Mouse (Mus musculus): ENCODE data around the gene Phf20. TPM values are rescaled to one million over a fixed set of nuclear protein-coding genes. Genes with fewer than 3 reads are reported as not detected.

The Phf20 gene
- polyA plus RNA-seq, 1 experiment from 2014 or later, result 88.3 TPM

DNA sequence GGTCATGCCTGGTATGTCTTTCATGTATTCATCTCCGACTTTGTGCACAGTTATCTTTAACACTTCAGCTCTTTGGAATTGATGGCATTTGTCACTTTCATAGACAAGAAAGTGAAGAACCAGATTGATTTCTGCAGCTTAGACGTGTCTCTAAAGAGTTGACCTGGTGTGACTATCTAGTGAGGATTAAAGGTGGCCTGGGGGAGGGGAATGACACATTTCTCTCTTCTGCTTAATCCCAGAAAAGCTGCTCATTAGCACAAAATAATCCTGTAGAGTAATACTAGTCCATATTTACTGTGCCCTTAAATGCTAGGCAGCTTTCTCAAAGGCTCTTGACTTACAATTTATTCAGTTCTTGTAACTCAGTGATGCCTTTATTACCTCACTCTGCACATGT lies 88.9 kb downstream of the Phf20 start:
- Histone ChIP-seq H3K4me2 (ENCODE audit: low read depth, low read length) (no peak overlapping the region), H3K27me3 (ENCODE audit: control insufficient read depth, insufficient read depth, low read length) (no peaks in the 10 kb centered on the region), H3K9ac (replicated peaks; ENCODE audit: low read length) (no peak overlapping the region), H3K4me1 (ENCODE audit: control insufficient read depth, insufficient read depth, low read length) (no peaks in the 10 kb centered on the region), H3K4me3 (ENCODE audit: low read depth, low read length) (no peak overlapping the region), H3K9me3 (replicated peaks; ENCODE audit: control insufficient read depth, low read length) (no peaks in the 10 kb centered on the region), H3K27ac (replicated peaks; ENCODE audit: low read depth, low read length) (no peak overlapping the region), H3K36me3 (replicated peaks; ENCODE audit: control insufficient read depth, insufficient read depth, low read depth, low read length) (no peaks in the 10 kb centered on the region; the same call in 1 of the 2 replicates)
- DNase-seq (ENCODE audit: low spot score) (no peak), ATAC-seq (replicated peaks; ENCODE audit: insufficient number of reproducible peaks, low FRiP score, low TSS enrichment, low read depth) (no peak)
- WGBS, result 76% methylated on average over 2 of the region's 2 CpGs

DNA sequence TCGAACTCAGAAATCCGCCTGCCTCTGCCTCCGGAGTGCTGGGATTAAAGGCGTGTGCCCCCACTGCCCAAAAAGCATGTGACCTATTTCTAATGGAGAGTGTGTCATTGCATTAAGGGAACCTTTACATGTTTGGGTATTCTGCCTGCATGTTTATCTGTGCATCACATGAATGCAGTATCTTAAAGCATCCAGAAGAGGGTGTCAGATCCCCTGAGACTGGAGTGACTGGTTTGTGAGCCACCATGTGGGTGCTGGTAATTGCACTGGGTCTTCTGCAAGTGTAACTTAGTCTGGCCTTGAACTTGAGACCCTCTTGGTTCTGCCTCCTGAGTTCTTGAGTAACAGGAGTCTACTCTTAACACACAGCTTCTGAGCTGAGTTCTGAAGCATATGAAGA lies 90.5 kb downstream of the Phf20 start:
- ATAC-seq (replicated peaks; ENCODE audit: insufficient number of reproducible peaks, low FRiP score, low TSS enrichment, low read depth), result no peak
- H3K36me3 ChIP-seq (replicated peaks; ENCODE audit: control insufficient read depth, insufficient read depth, low read depth, low read length), result no peaks in the 10 kb centered on the region; the same call in 1 of the 2 replicates

DNA sequence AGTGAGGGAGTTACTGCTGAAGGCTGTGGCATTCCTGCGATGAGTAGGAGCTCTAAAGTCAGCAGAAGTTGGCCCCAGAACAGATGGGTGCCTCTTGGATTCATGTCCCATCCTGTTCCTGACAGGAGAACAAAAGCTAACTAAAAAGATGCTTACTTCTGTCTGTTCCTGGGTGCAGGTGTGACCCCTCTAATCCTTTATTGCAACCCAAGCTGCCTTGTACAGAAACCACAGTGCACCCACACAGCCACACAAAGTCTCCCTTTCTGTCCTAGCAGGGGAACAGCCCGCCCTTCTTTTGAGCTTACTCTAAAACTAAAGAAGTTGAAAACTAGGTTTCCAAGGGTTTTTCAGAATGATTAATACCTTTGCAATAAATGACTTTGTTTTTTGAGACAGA lies 92.0 kb downstream of the Phf20 start:
- no peak overlapping the region for H3K27ac ChIP-seq (replicated peaks; ENCODE audit: low read depth, low read length)
- no peak for ATAC-seq (replicated peaks; ENCODE audit: insufficient number of reproducible peaks, low FRiP score, low TSS enrichment, low read depth)
- H3K9me3 ChIP-seq (replicated peaks; ENCODE audit: control insufficient read depth, low read length), result no peaks in the 10 kb centered on the region
- H3K4me2 ChIP-seq (ENCODE audit: low read depth, low read length), result no peak overlapping the region
- H3K36me3 ChIP-seq (replicated peaks; ENCODE audit: control insufficient read depth, insufficient read depth, low read depth, low read length), result no peaks in the 10 kb centered on the region; the same call in 1 of the 2 replicates
- no peaks in the 10 kb centered on the region for H3K27me3 ChIP-seq (ENCODE audit: control insufficient read depth, insufficient read depth, low read length)
- H3K4me1 ChIP-seq (ENCODE audit: control insufficient read depth, insufficient read depth, low read length), result no peaks in the 10 kb centered on the region
- 88% methylated on average over 2 of the region's 2 CpGs for WGBS
- no peak overlapping the region for H3K9ac ChIP-seq (replicated peaks; ENCODE audit: low read length)
- DNase-seq (ENCODE audit: low spot score), result no peak
- no peak overlapping the region for H3K4me3 ChIP-seq (ENCODE audit: low read depth, low read length)

More for the DNA sequence above, 90.5 kb downstream of the Phf20 start:
- DNase-seq (ENCODE audit: low spot score), result no peak
- Histone ChIP-seq H3K9ac (replicated peaks; ENCODE audit: low read length) (no peak overlapping the region), H3K4me2 (ENCODE audit: low read depth, low read length) (no peak overlapping the region), H3K27me3 (ENCODE audit: control insufficient read depth, insufficient read depth, low read length) (no peaks in the 10 kb centered on the region), H3K9me3 (replicated peaks; ENCODE audit: control insufficient read depth, low read length) (no peaks in the 10 kb centered on the region), H3K27ac (replicated peaks; ENCODE audit: low read depth, low read length) (no peak overlapping the region), H3K4me3 (ENCODE audit: low read depth, low read length) (no peak overlapping the region), H3K4me1 (ENCODE audit: control insufficient read depth, insufficient read depth, low read length) (no peaks in the 10 kb centered on the region)
- WGBS, result 96% methylated on average over 4 of the region's 4 CpGs

DNA sequence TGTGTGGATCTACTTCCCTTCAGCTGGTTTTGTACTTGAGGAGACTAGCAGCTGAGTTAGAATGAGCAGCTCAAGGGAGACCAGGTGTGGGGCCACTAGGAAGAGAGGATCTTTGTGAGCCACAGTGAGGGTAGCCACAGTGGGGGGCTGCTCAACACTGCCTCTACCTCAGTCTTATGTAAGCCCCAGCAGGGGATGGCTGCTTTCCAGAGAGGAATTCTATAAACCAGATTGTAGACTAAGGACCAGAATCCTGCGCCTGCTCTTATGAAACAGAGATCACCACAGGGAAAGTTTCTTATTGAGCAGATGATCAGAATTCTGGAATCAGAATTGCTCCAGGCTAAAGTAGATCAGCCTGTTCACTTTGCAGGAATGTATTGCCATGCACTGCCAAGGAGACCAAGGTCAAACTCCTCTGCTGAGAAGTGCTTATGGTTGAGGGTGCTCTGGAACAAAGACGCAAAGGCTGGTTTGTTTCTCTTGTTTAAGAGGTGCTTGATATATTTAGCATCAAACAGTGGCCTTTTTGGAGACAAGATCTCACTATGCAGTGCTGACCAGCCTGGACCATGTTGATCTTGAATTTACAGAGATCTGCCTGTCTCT lies 93.4 kb downstream of the Phf20 start:
- no peak for ATAC-seq (replicated peaks; ENCODE audit: insufficient number of reproducible peaks, low FRiP score, low TSS enrichment, low read depth)
- Histone ChIP-seq H3K4me3 (ENCODE audit: low read depth, low read length) (no peak overlapping the region), H3K27ac (replicated peaks; ENCODE audit: low read depth, low read length) (no peak overlapping the region), H3K4me2 (ENCODE audit: low read depth, low read length) (no peak overlapping the region), H3K9me3 (replicated peaks; ENCODE audit: control insufficient read depth, low read length) (no peaks in the 10 kb centered on the region), H3K9ac (replicated peaks; ENCODE audit: low read length) (no peak overlapping the region), H3K27me3 (ENCODE audit: control insufficient read depth, insufficient read depth, low read length) (no peaks in the 10 kb centered on the region), H3K36me3 (replicated peaks; ENCODE audit: control insufficient read depth, insufficient read depth, low read depth, low read length) (no peaks in the 10 kb centered on the region; the same call in 1 of the 2 replicates), H3K4me1 (ENCODE audit: control insufficient read depth, insufficient read depth, low read length) (no peaks in the 10 kb centered on the region)
- no peak for DNase-seq (ENCODE audit: low spot score)
- 95% methylated on average over 2 of the region's 2 CpGs for WGBS

DNA sequence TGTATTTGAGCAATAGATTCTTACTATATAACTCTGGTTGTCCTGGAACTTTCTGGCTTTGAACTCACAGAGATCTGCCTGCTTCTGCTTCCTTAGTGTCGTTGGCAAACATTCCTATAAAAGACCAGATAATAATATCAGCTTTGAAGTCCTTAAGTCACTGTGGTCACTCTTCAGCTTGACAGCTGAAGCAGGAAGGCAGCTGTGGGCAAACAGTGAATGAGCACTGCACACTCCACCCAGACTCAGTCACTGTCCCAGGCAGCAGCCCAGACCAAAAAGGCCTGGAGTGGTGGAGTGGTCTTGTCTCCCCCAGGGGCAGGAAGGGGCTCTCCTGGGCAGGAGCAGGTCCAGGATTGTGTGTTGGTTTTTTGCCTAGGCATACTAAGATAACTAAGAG lies 95.7 kb downstream of the Phf20 start:
- ATAC-seq (replicated peaks; ENCODE audit: insufficient number of reproducible peaks, low FRiP score, low TSS enrichment, low read depth), result no peak
- DNase-seq (ENCODE audit: low spot score), result no peak
- Histone ChIP-seq H3K27me3 (ENCODE audit: control insufficient read depth, insufficient read depth, low read length) (no peaks in the 10 kb centered on the region), H3K4me2 (ENCODE audit: low read depth, low read length) (no peak overlapping the region), H3K27ac (replicated peaks; ENCODE audit: low read depth, low read length) (no peak overlapping the region), H3K9ac (replicated peaks; ENCODE audit: low read length) (no peak overlapping the region), H3K9me3 (replicated peaks; ENCODE audit: control insufficient read depth, low read length) (no peaks in the 10 kb centered on the region), H3K36me3 (replicated peaks; ENCODE audit: control insufficient read depth, insufficient read depth, low read depth, low read length) (no peaks in the 10 kb centered on the region; the same call in 1 of the 2 replicates), H3K4me3 (ENCODE audit: low read depth, low read length) (no peak overlapping the region), H3K4me1 (ENCODE audit: control insufficient read depth, insufficient read depth, low read length) (no peaks in the 10 kb centered on the region)
- 86% methylated on average over 1 of the region's 1 CpGs for WGBS

DNA sequence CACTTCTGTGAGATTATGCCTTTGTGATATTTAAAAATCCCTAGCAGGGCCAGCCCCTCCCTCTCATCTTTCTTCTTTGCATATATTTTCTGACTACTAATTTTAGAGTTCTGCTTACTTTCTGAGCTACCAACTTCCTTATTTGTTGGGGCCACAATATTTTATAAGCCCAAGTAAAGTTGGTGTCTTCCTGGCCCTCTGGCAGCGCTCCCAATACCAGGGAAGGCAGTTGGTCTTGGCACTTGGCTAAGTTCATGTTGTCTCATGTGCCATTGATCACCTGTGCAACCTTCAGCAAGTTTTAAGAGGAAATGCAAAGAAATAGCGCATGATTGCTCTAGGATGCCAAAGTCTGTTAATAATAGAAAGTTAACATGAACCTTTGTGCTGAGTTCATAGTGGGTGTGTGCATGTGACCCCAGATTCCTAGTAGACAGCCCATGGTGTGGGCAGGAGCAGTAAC lies 99.4 kb downstream of the Phf20 start:
- H3K9me3 ChIP-seq (replicated peaks; ENCODE audit: control insufficient read depth, low read length), result no peaks in the 10 kb centered on the region
- 96% methylated on average over 2 of the region's 2 CpGs for WGBS
- H3K4me3 ChIP-seq (ENCODE audit: low read depth, low read length), result no peak overlapping the region
- H3K4me2 ChIP-seq (ENCODE audit: low read depth, low read length), result no peak overlapping the region
- no peak overlapping the region for H3K9ac ChIP-seq (replicated peaks; ENCODE audit: low read length)
- no peak for ATAC-seq (replicated peaks; ENCODE audit: insufficient number of reproducible peaks, low FRiP score, low TSS enrichment, low read depth)
- H3K27ac ChIP-seq (replicated peaks; ENCODE audit: low read depth, low read length), result no peak overlapping the region
- H3K4me1 ChIP-seq (ENCODE audit: control insufficient read depth, insufficient read depth, low read length), result no peaks in the 10 kb centered on the region
- no peaks in the 10 kb centered on the region for H3K27me3 ChIP-seq (ENCODE audit: control insufficient read depth, insufficient read depth, low read length)
- no peak for DNase-seq (ENCODE audit: low spot score)
- H3K36me3 ChIP-seq (replicated peaks; ENCODE audit: control insufficient read depth, insufficient read depth, low read depth, low read length), result no peaks in the 10 kb centered on the region; the same call in 1 of the 2 replicates

DNA sequence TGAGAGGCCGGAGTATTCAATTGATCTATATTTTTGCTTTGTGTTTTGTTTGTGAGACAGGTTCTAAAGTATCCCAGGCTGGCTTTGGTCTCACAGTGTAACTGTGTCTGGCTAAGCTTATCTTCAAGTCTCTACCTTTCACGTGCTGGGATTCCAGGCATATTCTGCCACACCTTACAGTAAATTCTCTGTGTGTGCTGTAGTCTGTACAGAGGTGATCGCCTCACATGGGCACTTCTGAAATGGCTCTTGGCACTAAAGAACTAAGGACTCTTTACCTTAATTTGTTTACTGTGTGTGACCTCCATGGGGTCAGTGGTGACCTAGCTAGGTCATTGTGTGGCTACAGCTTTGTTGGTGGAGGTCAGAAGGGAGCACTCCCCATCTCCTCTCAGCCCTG lies 99.9 kb downstream of the Phf20 start:
- no peak for DNase-seq (ENCODE audit: low spot score)
- Histone ChIP-seq H3K27ac (replicated peaks; ENCODE audit: low read depth, low read length) (no peak overlapping the region), H3K36me3 (replicated peaks; ENCODE audit: control insufficient read depth, insufficient read depth, low read depth, low read length) (no peaks in the 10 kb centered on the region; the same call in 1 of the 2 replicates), H3K27me3 (ENCODE audit: control insufficient read depth, insufficient read depth, low read length) (no peaks in the 10 kb centered on the region), H3K9me3 (replicated peaks; ENCODE audit: control insufficient read depth, low read length) (no peaks in the 10 kb centered on the region), H3K9ac (replicated peaks; ENCODE audit: low read length) (no peak overlapping the region), H3K4me3 (ENCODE audit: low read depth, low read length) (no peak overlapping the region), H3K4me2 (ENCODE audit: low read depth, low read length) (no peak overlapping the region), H3K4me1 (ENCODE audit: control insufficient read depth, insufficient read depth, low read length) (no peaks in the 10 kb centered on the region)
- ATAC-seq (replicated peaks; ENCODE audit: insufficient number of reproducible peaks, low FRiP score, low TSS enrichment, low read depth), result no peak
- 93% methylated on average over 3 of the region's 3 CpGs for WGBS

DNA sequence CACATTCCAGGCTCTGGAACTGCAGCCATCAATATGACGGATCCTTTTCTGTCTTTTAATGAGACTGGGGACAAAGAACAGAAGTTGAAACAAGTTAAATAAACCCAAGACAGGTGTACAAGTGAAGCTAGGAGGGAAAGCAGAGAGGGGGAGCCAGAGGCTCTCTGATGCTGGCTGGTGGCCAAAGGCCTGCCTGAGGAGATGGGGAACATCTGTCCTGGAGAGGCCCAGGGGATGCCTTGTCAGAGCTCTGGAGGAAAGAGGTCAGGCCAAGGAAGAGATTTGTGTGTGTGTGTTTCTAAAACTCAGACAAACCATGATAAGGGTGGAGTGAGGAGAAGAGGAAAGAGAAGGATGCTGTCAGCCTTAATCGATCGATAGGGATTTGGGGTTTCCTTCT lies 101.4 kb downstream of the Phf20 start:
- H3K27ac ChIP-seq (replicated peaks; ENCODE audit: low read depth, low read length), result no peak overlapping the region
- no peaks in the 10 kb centered on the region; the same call in none of the 2 replicates for H3K36me3 ChIP-seq (replicated peaks; ENCODE audit: control insufficient read depth, insufficient read depth, low read depth, low read length)
- no peak overlapping the region for H3K9ac ChIP-seq (replicated peaks; ENCODE audit: low read length)
- ATAC-seq (replicated peaks; ENCODE audit: insufficient number of reproducible peaks, low FRiP score, low TSS enrichment, low read depth) (no peak), DNase-seq (ENCODE audit: low spot score) (no peak)
- H3K4me1 ChIP-seq (ENCODE audit: control insufficient read depth, insufficient read depth, low read length), result no peaks in the 10 kb centered on the region
- WGBS, result 88% methylated on average over 3 of the region's 3 CpGs
- no peak overlapping the region for H3K4me2 ChIP-seq (ENCODE audit: low read depth, low read length)
- H3K9me3 ChIP-seq (replicated peaks; ENCODE audit: control insufficient read depth, low read length), result no peaks in the 10 kb centered on the region
- no peak overlapping the region for H3K4me3 ChIP-seq (ENCODE audit: low read depth, low read length)
- H3K27me3 ChIP-seq (ENCODE audit: control insufficient read depth, insufficient read depth, low read length), result no peaks in the 10 kb centered on the region

Measured in embryonic facial prominence, embryonic 11.5 days (tissue).